Mouse (Mus musculus) cortical plate, adult 2 months (tissue): ENCODE data around the gene Mme.

Experiments
- CTCF ChIP-seq: fragments of 200-500 bp; IDR thresholded peaks from 2 replicates; pipeline ENCODE4 v1.5.1; 2011; ENCODE audit warnings: mild to moderate bottlenecking, control low read depth, low read length; ENCODE audit not compliant: insufficient read depth; ENCODE audit errors: extremely low read depth
- POLR2A ChIP-seq: fragments of 200-500 bp; IDR thresholded peaks from 2 replicates; pipeline ENCODE4 v1.6.1; 2011; ENCODE audit warnings: mild to moderate bottlenecking, low read length, control low read depth; ENCODE audit not compliant: insufficient read depth; ENCODE audit errors: extremely low read depth

GRCm38 (mm10) chr3:63272091-63272490, 30.8 kb downstream of the Mme start:
- no peak for TF ChIP-seq CTCF
- no peak for TF ChIP-seq POLR2A
